Mouse (Mus musculus) testis, adult 10 weeks (tissue): ENCODE results near the gene Mtmr4. TPM values are rescaled to one million over a fixed set of nuclear protein-coding genes. Genes with fewer than 3 reads are reported as not detected.

ENCODE experiments used
- polyA plus RNA-seq: library from polyadenylated mRNA; stranded (reverse); fragments of 350-450 nt; fragmentation: Illumina TruSeq; extraction: RNeasy Lipid Tissue Mini Kit (QIAGEN cat#74804); gene quantifications from one replicate; pipeline ENCODE4 v1.2.3, GENCODE M21; 2014; ENCODE audit warnings: low read depth, low replicate concordance

Gene Mtmr4
- polyA plus RNA-seq = 19.1 TPM

GRCm38 (mm10) chr11:87591526-87592353 is at the start of gene Mtmr4:
Mtmr4 (plus strand) TSS chr11:87592162.

GRCm38 (mm10) chr11:87566501-87566900 is 25.5 kb upstream of the Mtmr4 start, which contains the start of gene Gm11492:
Gm11492 (plus strand) TSS chr11:87566653.

GRCm38 (mm10) chr11:87568255-87568953 is 23.6 kb upstream of the Mtmr4 start, which contains the start of gene Sept4:
Sept4 (plus strand) TSS chr11:87568903.

GRCm38 (mm10) chr11:87616790-87617474 is 25.0 kb downstream of the Mtmr4 start, which contains the start of gene Hsf5:
Hsf5 (plus strand) TSS chr11:87617164.

GRCm38 (mm10) chr11:87662407-87662806 is 70.4 kb downstream of the Mtmr4 start, which contains the start of gene Rnf43:
Rnf43 (plus strand) TSS chr11:87662722.

Other genes starting within 250 kb of the Mtmr4 start
- gene Ppm1e, start 233.1 kb upstream of the Mtmr4 start, polyA plus RNA-seq = 6.1 TPM
- 47.7 TPM for gene Rad51c, start 187.2 kb upstream of the Mtmr4 start, polyA plus RNA-seq
- 80.1 TPM for gene Tex14, start 187.1 kb upstream of the Mtmr4 start, polyA plus RNA-seq
- gene Gm11492, start 25.5 kb upstream of the Mtmr4 start, polyA plus RNA-seq = 62.7 TPM
- 50.3 TPM for gene Sept4, start 23.3 kb upstream of the Mtmr4 start, polyA plus RNA-seq
- 151 TPM for gene Hsf5, start 25.0 kb downstream of the Mtmr4 start, polyA plus RNA-seq
- 0.48 TPM for gene Rnf43, start 70.6 kb downstream of the Mtmr4 start, polyA plus RNA-seq
- 12.7 TPM for gene Supt4a, start 145.4 kb downstream of the Mtmr4 start, polyA plus RNA-seq
- gene Tspoap1, start 168.4 kb downstream of the Mtmr4 start, polyA plus RNA-seq = 1.7 TPM
- 0.52 TPM for gene Mpo, start 201.4 kb downstream of the Mtmr4 start, polyA plus RNA-seq
- gene Lpo, start 236.1 kb downstream of the Mtmr4 start, polyA plus RNA-seq = not detected